9 mouse cellular contexts compared by ENCODE assay signal in the genomic region with DNA sequence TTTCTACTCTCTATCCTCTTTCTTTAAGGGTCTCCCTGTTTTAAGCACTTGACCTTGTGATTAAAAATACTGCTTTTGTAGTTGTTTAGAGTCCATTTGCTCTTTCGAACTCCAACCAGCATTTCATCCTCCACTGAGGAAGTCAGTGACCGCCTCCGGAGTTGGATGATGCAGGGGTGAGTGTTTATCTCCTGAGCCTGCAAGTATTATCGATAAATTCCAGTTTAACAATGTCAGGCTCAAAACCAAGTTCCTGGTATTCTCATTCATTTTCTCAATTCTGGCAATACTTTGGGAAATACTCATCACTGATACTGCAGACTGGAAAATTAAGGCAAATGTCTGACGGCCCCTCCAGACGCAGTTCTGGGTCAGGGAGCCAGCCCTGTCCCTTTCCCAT. TPM values are rescaled to one million over a fixed set of nuclear protein-coding genes. Genes with fewer than 3 reads are reported as not detected.
DNase-seq lines count a peak whose midpoint lies in the region; ATAC-seq and TF ChIP-seq lines count a peak whose summit lies in the region.
"Had no signal": no experiment of that assay in that cellular context is flagged by ENCODE, and none has a peak within 500 bp of the region (broad histone marks: within the 10 kb centered on the region; RNA-seq: fewer than 3 reads in every experiment).

No protein-coding gene starts in this region.

- H3K36me3 ChIP-seq in heart, embryonic 13.5 days = no peaks in the 10 kb centered on the region
- H3K36me3 ChIP-seq in G1E (replicated peaks) = no peaks in the 10 kb centered on the region
- no peaks in the 10 kb centered on the region for H3K36me3 ChIP-seq in forebrain, embryonic 16.5 days (ENCODE audit: control insufficient read depth, insufficient read depth)
- no peaks in the 10 kb centered on the region for H3K36me3 ChIP-seq in liver, embryonic 16.5 days (ENCODE audit: control insufficient read depth, insufficient read depth)

- H3K4me3 ChIP-seq in heart, embryonic 13.5 days = peak overlapping the region; percentile 66
- peak overlapping the region; percentile 73 for H3K4me3 ChIP-seq in G1E (ENCODE audit: low read depth, low read length)
- H3K4me3 ChIP-seq in forebrain, embryonic 16.5 days (replicated peaks; ENCODE audit: low read length) = peak overlapping the region; percentile 72
- H3K4me3 ChIP-seq in liver, embryonic 16.5 days (ENCODE audit: low read depth, low read length) = peak overlapping the region; percentile 75

- intact Hi-C loops in heart, postnatal 10 days (cut with DNase I) = no loop called here

- no peaks in the 10 kb centered on the region for H3K27me3 ChIP-seq in heart, embryonic 13.5 days (replicated peaks)
- H3K27me3 ChIP-seq in G1E (ENCODE audit: insufficient read depth, low read length) = no peaks in the 10 kb centered on the region
- no peaks in the 10 kb centered on the region for H3K27me3 ChIP-seq in forebrain, embryonic 16.5 days (replicated peaks; ENCODE audit: control insufficient read depth, insufficient read depth, low read length)
- H3K27me3 ChIP-seq in liver, embryonic 16.5 days (ENCODE audit: control insufficient read depth, insufficient read depth, low read depth, low read length) = no peaks in the 10 kb centered on the region; the same call in 1 of the 2 replicates

- no peak for DNase-seq in heart, postnatal 10 days
- DNase-seq in G1E (ENCODE audit: low spot score) = no peak
- no peak for DNase-seq in layer of hippocampus, adult 9-11 months
- DNase-seq in gastrocnemius, adult 8-10 months (ENCODE audit: low spot score in 2 of 2) = no peak
- no peak for DNase-seq in thymus, postnatal 14 days

- peak overlapping the region; percentile 65 for H3K27ac ChIP-seq in heart, embryonic 13.5 days (replicated peaks)
- H3K27ac ChIP-seq in forebrain, embryonic 16.5 days (ENCODE audit: low read length) = no peak overlapping the region
- no peak overlapping the region for H3K27ac ChIP-seq in liver, embryonic 16.5 days (ENCODE audit: low read length)

- no peak for ATAC-seq in heart, embryonic 13.5 days (ENCODE audit: extremely low read depth, insufficient number of reproducible peaks, low FRiP score, low TSS enrichment)
- no peak for ATAC-seq in G1E (ENCODE audit: extremely low read depth, insufficient number of reproducible peaks, low FRiP score, poor library complexity, severe bottlenecking)
- 0 out of 2 replicates have a peak, but pooled peaks have one; percentile 3 for ATAC-seq in forebrain, embryonic 16.5 days
- ATAC-seq in liver, embryonic 16.5 days (ENCODE audit: low read depth) = no peak
- ATAC-seq: inflammation-experienced regulatory T-cells, adult 6 months had no signal

- peak overlapping the region; percentile 85 for H3K9ac ChIP-seq in heart, embryonic 13.5 days
- H3K9ac ChIP-seq in forebrain, embryonic 16.5 days (replicated peaks; ENCODE audit: low read depth, low read length) = peak overlapping the region; percentile 83
- peak overlapping the region; percentile 66 for H3K9ac ChIP-seq in liver, embryonic 16.5 days (ENCODE audit: low read depth, low read length)

- peaks cover 5% of the 10 kb centered on the region; the same call in 1 of the 2 replicates for H3K4me1 ChIP-seq in heart, embryonic 13.5 days
- H3K4me1 ChIP-seq in G1E (ENCODE audit: insufficient read depth, low read depth, low read length) = peaks cover 2% of the 10 kb centered on the region; the same call in 1 of the 2 replicates
- H3K4me1 ChIP-seq in forebrain, embryonic 16.5 days (replicated peaks; ENCODE audit: control insufficient read depth, insufficient read depth, low read length) = peaks cover 4% of the 10 kb centered on the region; the same call in 1 of the 2 replicates
- no peaks in the 10 kb centered on the region; the same call in 1 of the 2 replicates for H3K4me1 ChIP-seq in liver, embryonic 16.5 days (ENCODE audit: control insufficient read depth, low read depth, low read length)

- H3K4me2 ChIP-seq in heart, embryonic 13.5 days = peak overlapping the region; percentile 69
- peak overlapping the region; percentile 68 for H3K4me2 ChIP-seq in forebrain, embryonic 16.5 days (ENCODE audit: low read length)
- H3K4me2 ChIP-seq in liver, embryonic 16.5 days (ENCODE audit: low read depth, low read length) = peak overlapping the region; percentile 72

- no peak for TF ChIP-seq CTCF in G1E (IDR thresholded peaks at IDR 0.05; ENCODE audit: low read depth, low read length)

- H3K9me3 ChIP-seq in heart, embryonic 13.5 days = no peaks in the 10 kb centered on the region
- no peaks in the 10 kb centered on the region for H3K9me3 ChIP-seq in G1E (replicated peaks)
- H3K9me3 ChIP-seq in forebrain, embryonic 16.5 days (ENCODE audit: control insufficient read depth, low read length) = no peaks in the 10 kb centered on the region
- no peaks in the 10 kb centered on the region for H3K9me3 ChIP-seq in liver, embryonic 16.5 days (replicated peaks; ENCODE audit: control insufficient read depth, low read length)

- WGBS in heart, embryonic 13.5 days = 4% methylated on average over 6 of the region's 6 CpGs
- 5% methylated on average over 6 of the region's 6 CpGs for WGBS in forebrain, embryonic 16.5 days
- 2% methylated on average over 6 of the region's 6 CpGs for WGBS in liver, embryonic 16.5 days (ENCODE audit: insufficient replicate concordance)

RNA-seq across cellular contexts. Expression of a gene that starts 13.7 kb away (rescaled TPM):
- polyA plus RNA-seq in heart, embryonic 13.5 days (2015; fragmentation: Nextera tagmentation; extraction: Ambion mirVana) = 20.0 and 24.0 TPM in 2 replicates
- total RNA-seq in heart, postnatal 10 days (2021) = 10 to 100 TPM; 23.4 to 25.3 TPM
- 27.9 and 31.8 TPM in 2 replicates for total RNA-seq in G1E (2014; fragmentation: Nextera tagmentation)
- total RNA-seq in G1E (2017) = 33.6 and 39.8 TPM in 2 replicates
- 1.6 and 1.9 TPM in 2 replicates for polyA plus RNA-seq in G1E (2012)
- polyA plus RNA-seq in forebrain, embryonic 16.5 days (2015; fragmentation: Nextera tagmentation; extraction: Ambion mirVana) = 34.2 and 36.7 TPM in 2 replicates
- polyA plus RNA-seq in liver, embryonic 16.5 days (2015; fragmentation: Nextera tagmentation; extraction: Ambion mirVana) = 7.6 and 7.8 TPM in 2 replicates
- 10 to 100 TPM; 10.9 to 13.8 (median 12.4) TPM for total RNA-seq in gastrocnemius, adult 8-10 months (2022)

RNA-seq across cellular contexts. Expression of a gene that starts 14.4 kb away (rescaled TPM):
- 2.0 and 2.9 TPM in 2 replicates for polyA plus RNA-seq in heart, embryonic 13.5 days (2015; fragmentation: Nextera tagmentation; extraction: Ambion mirVana)
- 1 to 10 TPM; 1.2 to 1.4 TPM for total RNA-seq in heart, postnatal 10 days (2021)
- total RNA-seq in G1E (2014; fragmentation: Nextera tagmentation) = 4.2 TPM in 1 of 2 replicates, not detected in the other
- not detected in 2 replicates for total RNA-seq in G1E (2017)
- 1.1 and 1.2 TPM in 2 replicates for polyA plus RNA-seq in G1E (2012)
- polyA plus RNA-seq in forebrain, embryonic 16.5 days (2015; fragmentation: Nextera tagmentation; extraction: Ambion mirVana) = 2.8 and 3.0 TPM in 2 replicates
- polyA plus RNA-seq in liver, embryonic 16.5 days (2015; fragmentation: Nextera tagmentation; extraction: Ambion mirVana) = 0.71 and 0.76 TPM in 2 replicates
- not detected for total RNA-seq in gastrocnemius, adult 8-10 months (2022)
- polyA plus RNA-seq: inflammation-experienced regulatory T-cells, adult 6 months had no signal
